Mouse (Mus musculus): ENCODE measurements around the gene Traf4. TPM values are rescaled to one million over a fixed set of nuclear protein-coding genes. Genes with fewer than 3 reads are reported as not detected.

Traf4 gene
- polyA plus RNA-seq, 1 experiment from 2014 or later, result 51.8 TPM

DNA sequence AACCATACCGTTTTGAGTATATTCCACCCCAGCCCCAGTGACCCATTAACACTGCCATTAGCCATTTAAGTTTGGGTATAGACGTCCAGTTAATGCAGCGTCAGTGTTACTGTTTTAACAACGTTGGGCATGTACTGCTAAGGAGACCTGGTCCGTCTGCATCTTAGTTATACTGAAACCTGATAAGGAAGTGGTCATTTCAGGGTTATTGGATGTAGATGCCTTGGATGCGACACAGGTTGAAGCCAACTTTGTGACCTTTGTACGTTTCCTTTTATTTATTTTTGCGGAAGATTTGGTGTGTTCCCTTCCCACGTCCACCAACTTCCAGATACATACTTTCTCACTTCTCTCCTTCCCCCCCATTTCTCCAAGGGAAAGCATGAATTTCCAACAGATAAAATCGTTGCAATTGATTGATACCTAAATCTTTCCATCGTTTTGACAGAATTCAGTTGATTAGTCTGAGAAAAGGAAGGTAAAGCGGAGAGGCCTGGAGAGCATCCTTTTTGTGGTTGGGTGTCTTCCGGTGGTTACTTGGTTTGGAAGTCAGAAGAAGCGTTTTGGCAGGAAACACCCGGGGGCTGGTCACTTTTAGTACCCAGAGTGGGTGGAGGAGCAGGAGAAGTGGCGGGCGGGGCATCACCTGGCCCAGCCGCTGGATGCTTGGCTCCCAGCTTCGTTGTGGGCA is 50.6 kb downstream of the Traf4 start:
- WGBS, result 10% methylated on average over 19 of the region's 19 CpGs
- Histone ChIP-seq H3K4me1 (replicated peaks) (peaks cover 51% of the 10 kb centered on the region), H3K4me2 (peak overlapping the region; percentile 70)

DNA sequence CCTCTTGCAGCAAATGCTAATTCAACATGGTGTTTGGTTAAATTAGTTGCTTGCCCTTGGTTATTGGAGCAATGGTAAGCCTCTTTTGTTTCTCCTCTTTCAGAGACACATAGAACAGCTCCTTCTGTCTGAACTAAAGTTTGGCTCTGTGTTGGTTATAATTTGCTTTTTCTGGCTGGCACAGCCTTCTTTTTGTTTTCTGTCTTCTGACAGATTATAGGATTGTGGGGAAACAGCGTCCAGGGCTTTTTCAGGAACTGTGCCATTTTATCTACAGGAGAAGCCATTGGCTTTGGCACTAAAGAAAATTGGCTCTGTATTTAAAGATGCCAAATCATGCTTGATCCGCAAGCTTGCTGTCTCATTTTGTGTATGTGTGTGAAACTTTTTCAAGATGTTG is 51.8 kb downstream of the Traf4 start:
- Histone ChIP-seq H3K36me3 (no peaks in the 10 kb centered on the region), H3K27ac (ENCODE audit: poor library complexity, severe bottlenecking) (no peak overlapping the region), H3K9ac (0 out of 2 replicates have a peak overlapping the region, but pooled peaks have one; percentile 74), H3K4me3 (no peak overlapping the region), H3K4me2 (no peak overlapping the region), H3K27me3 (replicated peaks) (no peaks in the 10 kb centered on the region), H3K4me1 (replicated peaks) (peaks cover 49% of the 10 kb centered on the region), H3K9me3 (replicated peaks) (no peaks in the 10 kb centered on the region)
- ATAC-seq (ENCODE audit: insufficient number of reproducible peaks, low FRiP score), result no peak
- 86% methylated on average over 2 of the region's 2 CpGs for WGBS

More for the DNA sequence above, 50.6 kb downstream of the Traf4 start:
- Histone ChIP-seq H3K27ac (ENCODE audit: poor library complexity, severe bottlenecking) (peak overlapping the region; percentile 70), H3K9ac (peak overlapping the region; percentile 74), H3K4me3 (peak overlapping the region; percentile 66), H3K9me3 (replicated peaks) (no peaks in the 10 kb centered on the region), H3K27me3 (replicated peaks) (no peaks in the 10 kb centered on the region), H3K36me3 (no peaks in the 10 kb centered on the region)
- ATAC-seq (ENCODE audit: insufficient number of reproducible peaks, low FRiP score), result no peak; the same call in 1 of the 2 replicates

Small RNAs within 50 kb of the gene (microRNA-seq; reads per million reads assigned to microRNA genes)
- not detected for gene Mir7653

Other genes with a start within 250 kb of the Traf4 start
- gene Sez6, start 234.8 kb downstream of the Traf4 start, polyA plus RNA-seq (2016; fragmentation: Nextera tagmentation; extraction: Ambion mirVana), result 0.18 TPM in 1 of 2 replicates, not detected in the other
- 17.0 and 17.7 TPM in 2 replicates for gene Phf12, start 182.8 kb downstream of the Traf4 start, polyA plus RNA-seq (2016; fragmentation: Nextera tagmentation; extraction: Ambion mirVana)
- 15.3 and 15.8 TPM in 2 replicates for gene Dhrs13, start 133.3 kb downstream of the Traf4 start, polyA plus RNA-seq (2016; fragmentation: Nextera tagmentation; extraction: Ambion mirVana)
- gene Flot2, start 127.7 kb downstream of the Traf4 start, polyA plus RNA-seq (2016; fragmentation: Nextera tagmentation; extraction: Ambion mirVana), result 71.7 and 73.4 TPM in 2 replicates
- gene Eral1, start 85.2 kb downstream of the Traf4 start, polyA plus RNA-seq (2016; fragmentation: Nextera tagmentation; extraction: Ambion mirVana), result 22.6 and 23.7 TPM in 2 replicates
- gene Fam222b, start 70.9 kb downstream of the Traf4 start, polyA plus RNA-seq (2016; fragmentation: Nextera tagmentation; extraction: Ambion mirVana), result 22.6 and 23.3 TPM in 2 replicates
- gene Nek8, start 11.1 kb upstream of the Traf4 start, polyA plus RNA-seq (2016; fragmentation: Nextera tagmentation; extraction: Ambion mirVana), result 12.1 and 16.5 TPM in 2 replicates
- gene Tlcd1, start 11.1 kb upstream of the Traf4 start, polyA plus RNA-seq (2016; fragmentation: Nextera tagmentation; extraction: Ambion mirVana), result 11.7 and 14.2 TPM in 2 replicates
- gene Rpl23a, start 18.0 kb upstream of the Traf4 start, polyA plus RNA-seq (2016; fragmentation: Nextera tagmentation; extraction: Ambion mirVana), result 847 and 859 TPM in 2 replicates
- gene Rab34, start 22.8 kb upstream of the Traf4 start, polyA plus RNA-seq (2016; fragmentation: Nextera tagmentation; extraction: Ambion mirVana), result 53.3 and 54.6 TPM in 2 replicates
- gene Proca1, start 27.8 kb upstream of the Traf4 start, polyA plus RNA-seq (2016; fragmentation: Nextera tagmentation; extraction: Ambion mirVana), result 3.1 and 3.2 TPM in 2 replicates
- gene Sdf2, start 80.2 kb upstream of the Traf4 start, polyA plus RNA-seq (2016; fragmentation: Nextera tagmentation; extraction: Ambion mirVana), result 47.5 and 50.1 TPM in 2 replicates
- gene Supt6, start 80.4 kb upstream of the Traf4 start, polyA plus RNA-seq (2016; fragmentation: Nextera tagmentation; extraction: Ambion mirVana), result 26.1 and 28.5 TPM in 2 replicates
- 83.1 and 91.0 TPM in 2 replicates for gene 2610507B11Rik, start 96.2 kb upstream of the Traf4 start, polyA plus RNA-seq (2016; fragmentation: Nextera tagmentation; extraction: Ambion mirVana)
- 0.54 TPM in 1 of 2 replicates, not detected in the other for gene BC030499, start 125.3 kb upstream of the Traf4 start, polyA plus RNA-seq (2016; fragmentation: Nextera tagmentation; extraction: Ambion mirVana)
- gene Spag5, start 135.9 kb upstream of the Traf4 start, polyA plus RNA-seq (2016; fragmentation: Nextera tagmentation; extraction: Ambion mirVana), result 27.2 and 34.0 TPM in 2 replicates
- 10.0 and 12.6 TPM in 2 replicates for gene Aldoc, start 157.4 kb upstream of the Traf4 start, polyA plus RNA-seq (2016; fragmentation: Nextera tagmentation; extraction: Ambion mirVana)
- 71.4 and 75.6 TPM in 2 replicates for gene Pigs, start 162.8 kb upstream of the Traf4 start, polyA plus RNA-seq (2016; fragmentation: Nextera tagmentation; extraction: Ambion mirVana)
- gene Unc119, start 177.9 kb upstream of the Traf4 start, polyA plus RNA-seq (2016; fragmentation: Nextera tagmentation; extraction: Ambion mirVana), result 45.6 and 47.7 TPM in 2 replicates
- gene Foxn1, start 221.0 kb upstream of the Traf4 start, polyA plus RNA-seq (2016; fragmentation: Nextera tagmentation; extraction: Ambion mirVana), result not detected in 2 replicates

Measured in heart, embryonic 12.5 days (tissue).